Mouse (Mus musculus): ENCODE results near the gene Aatf. TPM values are rescaled to one million over a fixed set of nuclear protein-coding genes. Genes with fewer than 3 reads are reported as not detected.
A peak's percentile ranks its signal among the peaks of the same experiment; 100 is the strongest.
"Not testable (repeated sequence)": the region's sequence is repeated elsewhere in the genome, so short reads cannot be mapped to it uniquely, and the experiment has no call there.

Aatf gene
- polyA plus RNA-seq, 1 experiment from 2014 or later: 46.3 TPM

DNA sequence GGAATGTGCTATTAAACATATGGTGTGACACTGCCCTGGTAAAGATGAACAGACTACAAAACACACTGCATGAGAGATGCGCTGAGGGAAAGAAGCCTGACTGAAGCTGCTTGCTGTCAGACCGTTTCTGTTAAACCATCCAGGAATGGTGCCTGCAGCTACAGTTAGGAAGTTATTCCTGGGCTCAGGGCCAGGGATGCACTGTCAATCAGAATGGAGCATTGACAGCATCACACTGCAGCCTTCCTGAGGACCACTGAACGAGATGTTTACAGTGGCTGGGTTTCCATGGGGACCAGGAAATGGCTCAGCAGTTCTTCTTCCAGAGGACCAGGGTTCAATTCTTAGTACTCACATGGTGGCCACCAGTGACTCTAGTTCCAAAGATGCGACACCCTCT lies 102.9 kb downstream of the Aatf start:
- H3K4me3 ChIP-seq (replicated peaks; ENCODE audit: low read depth, low read length): no peak overlapping the region
- H3K4me1 ChIP-seq (ENCODE audit: control insufficient read depth, insufficient read depth, low read length): peaks cover 28% of the 10 kb centered on the region
- ATAC-seq (ENCODE audit: low FRiP score, low TSS enrichment) (no peak), DNase-seq (peak; percentile 55)
- WGBS: 52% methylated on average over 4 of the region's 4 CpGs
- H3K27ac ChIP-seq (replicated peaks; ENCODE audit: low read depth, low read length): 0 out of 2 replicates have a peak overlapping the region, but pooled peaks have one; percentile 13
- no peaks in the 10 kb centered on the region for H3K27me3 ChIP-seq (ENCODE audit: control insufficient read depth, insufficient read depth, low read length)
- H3K9ac ChIP-seq (replicated peaks; ENCODE audit: low read length): no peak overlapping the region
- no peaks in the 10 kb centered on the region for H3K36me3 ChIP-seq (ENCODE audit: control insufficient read depth, insufficient read depth, low read length)
- no peak overlapping the region for H3K4me2 ChIP-seq (ENCODE audit: low read length)
- H3K9me3 ChIP-seq (ENCODE audit: control insufficient read depth, low read length): 0 out of 2 replicates have a peak, but pooled peaks cover 4% of the 10 kb centered on the region

DNA sequence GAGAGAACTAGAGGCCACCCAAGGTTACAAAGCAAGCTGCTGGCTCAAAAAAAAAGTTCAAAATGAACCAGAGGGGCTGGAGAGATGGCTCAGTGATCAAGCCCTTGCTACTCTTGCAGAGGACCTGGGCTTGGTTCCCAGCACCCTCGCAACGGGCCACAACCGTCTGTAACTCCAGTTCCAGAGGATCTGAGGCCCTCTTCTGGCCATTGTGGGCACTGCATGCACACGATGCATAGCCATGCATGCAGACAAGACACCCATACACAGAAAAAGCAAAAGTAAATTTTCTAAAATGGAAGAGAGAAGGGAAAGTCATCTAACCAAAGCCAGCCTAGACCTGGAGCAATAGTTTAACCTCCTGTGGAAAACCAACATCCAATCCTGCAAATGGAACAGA lies 106.6 kb downstream of the Aatf start:
- no peak for ATAC-seq (ENCODE audit: low FRiP score, low TSS enrichment)
- H3K27me3 ChIP-seq (ENCODE audit: control insufficient read depth, insufficient read depth, low read length): no peaks in the 10 kb centered on the region
- no peak overlapping the region for H3K9ac ChIP-seq (replicated peaks; ENCODE audit: low read length)
- H3K27ac ChIP-seq (replicated peaks; ENCODE audit: low read depth, low read length): no peak overlapping the region
- no peaks in the 10 kb centered on the region for H3K36me3 ChIP-seq (ENCODE audit: control insufficient read depth, insufficient read depth, low read length)
- H3K9me3 ChIP-seq (ENCODE audit: control insufficient read depth, low read length): 0 out of 2 replicates have a peak, but pooled peaks cover 4% of the 10 kb centered on the region
- no peak overlapping the region for H3K4me3 ChIP-seq (replicated peaks; ENCODE audit: low read depth, low read length)
- no peak for DNase-seq
- peaks cover 9% of the 10 kb centered on the region for H3K4me1 ChIP-seq (ENCODE audit: control insufficient read depth, insufficient read depth, low read length)
- H3K4me2 ChIP-seq (ENCODE audit: low read length): no peak overlapping the region
- WGBS: 96% methylated on average over 4 of the region's 4 CpGs

DNA sequence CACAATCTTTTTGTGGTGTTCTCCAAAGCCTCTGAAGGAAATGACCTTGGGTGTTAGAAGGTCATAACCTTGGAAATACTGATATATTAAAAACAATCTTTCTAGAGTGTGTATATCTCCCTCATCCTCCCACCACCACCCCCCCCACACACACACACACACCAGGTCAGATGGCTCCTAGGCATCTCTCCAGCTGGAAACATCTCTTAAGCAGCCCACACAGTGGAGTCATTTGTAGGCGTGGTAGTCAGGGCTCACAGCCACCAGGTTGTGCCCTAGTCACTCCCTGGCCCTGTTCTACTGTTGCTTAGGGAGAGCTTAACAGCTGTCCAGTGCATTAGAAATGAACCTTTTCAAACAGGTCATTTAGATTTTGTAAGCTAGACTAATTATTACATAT lies 118.3 kb downstream of the Aatf start:
- Histone ChIP-seq H3K36me3 (ENCODE audit: control insufficient read depth, insufficient read depth, low read length) (peaks cover 30% of the 10 kb centered on the region), H3K9ac (replicated peaks; ENCODE audit: low read length) (no peak overlapping the region), H3K9me3 (ENCODE audit: control insufficient read depth, low read length) (no peaks in the 10 kb centered on the region), H3K4me1 (ENCODE audit: control insufficient read depth, insufficient read depth, low read length) (peaks cover 3% of the 10 kb centered on the region; the same call in 1 of the 2 replicates), H3K4me2 (ENCODE audit: low read length) (no peak overlapping the region), H3K4me3 (replicated peaks; ENCODE audit: low read depth, low read length) (no peak overlapping the region), H3K27ac (replicated peaks; ENCODE audit: low read depth, low read length) (no peak overlapping the region), H3K27me3 (ENCODE audit: control insufficient read depth, insufficient read depth, low read length) (no peaks in the 10 kb centered on the region)
- 79% methylated on average over 1 of the region's 1 CpGs for WGBS
- DNase-seq (no peak), ATAC-seq (ENCODE audit: low FRiP score, low TSS enrichment) (no peak)

DNA sequence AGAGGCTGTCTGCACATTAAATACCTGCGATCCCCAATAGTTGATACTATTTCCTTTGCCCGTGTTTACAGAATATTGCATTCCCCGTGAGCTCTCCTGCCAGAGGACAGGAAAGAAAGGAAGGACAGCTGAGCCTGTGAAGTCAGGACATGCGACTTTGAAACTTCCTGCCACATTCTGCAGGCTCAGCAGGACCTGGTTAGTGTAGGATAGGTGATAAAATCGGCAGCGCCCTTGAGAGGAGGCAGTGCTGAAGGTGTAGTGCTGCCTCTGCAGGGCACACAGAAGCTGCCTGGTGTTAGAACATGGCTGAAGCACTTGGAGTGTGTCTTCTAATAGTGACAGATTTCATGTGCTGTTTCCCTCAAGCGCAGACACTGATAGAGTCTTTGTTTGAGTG lies 119.8 kb downstream of the Aatf start:
- 91% methylated on average over 7 of the region's 7 CpGs for WGBS
- no peak for ATAC-seq (ENCODE audit: low FRiP score, low TSS enrichment)
- no peak overlapping the region for H3K9ac ChIP-seq (replicated peaks; ENCODE audit: low read length)

DNA sequence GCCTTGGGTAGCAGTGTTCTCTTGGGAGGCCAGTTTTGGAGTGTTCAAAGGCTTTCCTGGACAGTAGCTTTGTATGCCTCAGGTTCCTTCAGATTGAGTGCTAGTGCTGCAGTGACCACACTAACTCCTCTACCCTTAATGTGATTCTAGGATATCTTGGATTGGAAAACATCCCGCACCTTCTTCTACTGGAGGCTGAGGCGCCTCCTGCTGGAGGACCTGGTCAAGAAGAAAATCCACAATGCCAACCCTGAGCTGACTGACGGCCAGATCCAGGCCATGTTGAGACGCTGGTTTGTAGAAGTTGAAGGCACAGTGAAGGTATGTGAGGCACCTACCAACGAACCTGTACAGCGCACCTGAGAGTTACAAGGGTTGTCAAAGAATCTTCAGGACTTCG lies 121.3 kb downstream of the Aatf start:
- not testable (repeated sequence) for H3K9ac ChIP-seq (replicated peaks; ENCODE audit: low read length); ATAC-seq (ENCODE audit: low FRiP score, low TSS enrichment); H3K4me3 ChIP-seq (replicated peaks; ENCODE audit: low read depth, low read length); H3K4me1 ChIP-seq (ENCODE audit: control insufficient read depth, insufficient read depth, low read length); H3K4me2 ChIP-seq (ENCODE audit: low read length); DNase-seq; H3K27me3 ChIP-seq (ENCODE audit: control insufficient read depth, insufficient read depth, low read length); H3K9me3 ChIP-seq (ENCODE audit: control insufficient read depth, low read length); H3K27ac ChIP-seq (replicated peaks; ENCODE audit: low read depth, low read length)
- H3K36me3 ChIP-seq (ENCODE audit: control insufficient read depth, insufficient read depth, low read length): peaks cover 16% of the 10 kb centered on the region
- 81% methylated on average over 7 of the region's 7 CpGs for WGBS

More for the DNA sequence above, 119.8 kb downstream of the Aatf start:
- Histone ChIP-seq H3K27ac (replicated peaks; ENCODE audit: low read depth, low read length) (no peak overlapping the region), H3K36me3 (ENCODE audit: control insufficient read depth, insufficient read depth, low read length) (peaks cover 30% of the 10 kb centered on the region), H3K4me1 (ENCODE audit: control insufficient read depth, insufficient read depth, low read length) (peaks cover 6% of the 10 kb centered on the region), H3K4me3 (replicated peaks; ENCODE audit: low read depth, low read length) (no peak overlapping the region), H3K4me2 (ENCODE audit: low read length) (no peak overlapping the region), H3K27me3 (ENCODE audit: control insufficient read depth, insufficient read depth, low read length) (no peaks in the 10 kb centered on the region), H3K9me3 (ENCODE audit: control insufficient read depth, low read length) (no peaks in the 10 kb centered on the region)
- no peak for DNase-seq

DNA sequence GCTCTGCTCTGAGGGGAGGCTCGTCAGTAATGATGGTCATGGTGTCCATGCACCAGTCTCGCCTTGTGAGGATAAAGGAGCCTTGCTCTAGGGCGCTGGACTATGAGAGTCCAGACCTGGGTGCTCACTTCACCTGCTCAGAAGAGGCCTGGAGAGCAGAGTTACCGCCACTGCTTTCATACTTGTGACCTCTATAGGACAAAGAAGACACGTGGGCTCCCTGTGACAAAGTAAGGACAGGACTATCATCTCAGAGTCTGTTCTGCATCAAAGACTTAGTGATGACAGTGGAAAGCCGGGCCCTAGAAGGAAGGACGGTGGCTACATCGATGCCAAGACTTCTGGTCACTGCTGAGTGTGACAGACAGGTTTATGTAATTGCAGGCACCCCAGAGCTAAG lies 122.2 kb downstream of the Aatf start:
- WGBS: 89% methylated on average over 8 of the region's 8 CpGs
- Histone ChIP-seq H3K9me3 (ENCODE audit: control insufficient read depth, low read length) (no peaks in the 10 kb centered on the region), H3K4me3 (replicated peaks; ENCODE audit: low read depth, low read length) (no peak overlapping the region), H3K4me1 (ENCODE audit: control insufficient read depth, insufficient read depth, low read length) (peaks cover 6% of the 10 kb centered on the region), H3K27me3 (ENCODE audit: control insufficient read depth, insufficient read depth, low read length) (no peaks in the 10 kb centered on the region), H3K27ac (replicated peaks; ENCODE audit: low read depth, low read length) (no peak overlapping the region), H3K36me3 (ENCODE audit: control insufficient read depth, insufficient read depth, low read length) (peaks cover 16% of the 10 kb centered on the region), H3K9ac (replicated peaks; ENCODE audit: low read length) (no peak overlapping the region), H3K4me2 (ENCODE audit: low read length) (no peak overlapping the region)
- no peak for DNase-seq
- ATAC-seq (ENCODE audit: low FRiP score, low TSS enrichment): no peak

DNA sequence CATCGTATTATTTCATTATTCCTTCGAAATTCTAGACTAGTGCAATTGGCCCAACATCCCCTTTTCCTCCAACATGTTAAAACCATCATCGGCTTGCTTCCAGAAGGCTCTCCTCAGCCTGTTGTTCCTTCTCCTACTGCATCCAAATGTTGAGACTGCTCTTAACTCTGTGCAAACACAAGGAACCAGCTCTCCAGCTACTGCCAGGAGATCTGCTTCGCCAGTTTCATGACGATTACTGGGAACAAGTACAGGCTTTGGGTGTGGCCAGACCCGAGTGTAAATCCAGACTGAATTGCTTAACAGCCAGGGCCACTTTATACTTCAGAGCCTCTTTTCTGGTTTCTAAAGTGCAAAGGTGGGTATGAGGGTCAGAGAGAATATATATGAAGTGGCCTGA lies 124.0 kb downstream of the Aatf start:
- 83% methylated on average over 6 of the region's 6 CpGs for WGBS
- H3K4me2 ChIP-seq (ENCODE audit: low read length): no peak overlapping the region
- ATAC-seq (ENCODE audit: low FRiP score, low TSS enrichment): no peak
- DNase-seq: no peak
- no peaks in the 10 kb centered on the region for H3K27me3 ChIP-seq (ENCODE audit: control insufficient read depth, insufficient read depth, low read length)
- H3K9ac ChIP-seq (replicated peaks; ENCODE audit: low read length): no peak overlapping the region
- H3K27ac ChIP-seq (replicated peaks; ENCODE audit: low read depth, low read length): 0 out of 2 replicates have a peak overlapping the region, but pooled peaks have one; percentile 38
- H3K36me3 ChIP-seq (ENCODE audit: control insufficient read depth, insufficient read depth, low read length): peaks cover 18% of the 10 kb centered on the region
- no peaks in the 10 kb centered on the region for H3K9me3 ChIP-seq (ENCODE audit: control insufficient read depth, low read length)
- H3K4me3 ChIP-seq (replicated peaks; ENCODE audit: low read depth, low read length): no peak overlapping the region
- H3K4me1 ChIP-seq (ENCODE audit: control insufficient read depth, insufficient read depth, low read length): peaks cover 4% of the 10 kb centered on the region; the same call in 1 of the 2 replicates

DNA sequence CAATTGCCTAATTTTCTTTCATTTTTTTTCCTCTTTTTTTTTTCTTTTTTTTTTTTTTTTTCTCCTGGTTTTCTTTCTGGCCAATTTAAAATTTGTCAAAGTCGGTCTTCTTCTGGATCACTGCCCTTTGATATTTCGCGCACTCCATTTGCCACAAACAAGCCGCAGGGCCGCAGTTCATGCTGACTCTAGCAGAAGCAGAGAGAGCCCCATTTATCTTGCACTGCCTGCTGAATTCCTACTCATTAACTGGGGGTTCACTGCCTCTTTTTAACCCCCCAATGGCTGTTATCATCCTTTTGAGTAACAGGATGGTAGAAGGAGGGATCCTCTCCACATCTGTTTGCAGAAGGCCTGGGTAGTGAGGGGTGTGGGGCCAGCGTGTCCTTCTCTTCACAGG lies 129.4 kb downstream of the Aatf start:
- Histone ChIP-seq H3K9me3 (ENCODE audit: control insufficient read depth, low read length) (no peaks in the 10 kb centered on the region), H3K27ac (replicated peaks; ENCODE audit: low read depth, low read length) (no peak overlapping the region), H3K27me3 (ENCODE audit: control insufficient read depth, insufficient read depth, low read length) (no peaks in the 10 kb centered on the region), H3K4me2 (ENCODE audit: low read length) (no peak overlapping the region), H3K4me3 (replicated peaks; ENCODE audit: low read depth, low read length) (no peak overlapping the region), H3K36me3 (ENCODE audit: control insufficient read depth, insufficient read depth, low read length) (peaks cover 7% of the 10 kb centered on the region; the same call in 1 of the 2 replicates), H3K4me1 (ENCODE audit: control insufficient read depth, insufficient read depth, low read length) (peaks cover 8% of the 10 kb centered on the region; the same call in 1 of the 2 replicates), H3K9ac (replicated peaks; ENCODE audit: low read length) (no peak overlapping the region)
- 79% methylated on average over 6 of the region's 6 CpGs for WGBS
- DNase-seq (no peak), ATAC-seq (ENCODE audit: low FRiP score, low TSS enrichment) (no peak)

DNA sequence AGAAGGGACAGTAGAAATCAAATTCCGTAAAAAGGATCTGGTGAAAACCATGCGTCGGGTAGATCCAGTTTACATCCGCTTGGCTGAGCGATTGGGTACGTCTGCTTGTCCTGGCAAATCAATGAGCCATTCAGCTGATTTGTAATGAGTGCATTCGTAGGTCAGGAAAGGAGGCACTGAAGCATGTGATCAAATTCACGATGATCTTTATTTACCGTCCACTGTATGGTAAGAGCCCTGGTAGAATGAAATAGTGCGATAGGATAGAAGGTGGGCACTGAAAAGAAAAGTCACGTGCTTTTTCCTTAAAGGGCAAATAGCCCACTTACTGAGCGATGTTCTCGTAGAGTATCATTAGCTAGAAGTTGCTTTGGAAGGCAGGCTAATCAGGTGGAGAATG lies 130.9 kb downstream of the Aatf start:
- Histone ChIP-seq H3K27ac (replicated peaks; ENCODE audit: low read depth, low read length) (no peak overlapping the region), H3K4me2 (ENCODE audit: low read length) (no peak overlapping the region), H3K4me1 (ENCODE audit: control insufficient read depth, insufficient read depth, low read length) (peaks cover 7% of the 10 kb centered on the region; the same call in 1 of the 2 replicates), H3K4me3 (replicated peaks; ENCODE audit: low read depth, low read length) (no peak overlapping the region), H3K9ac (replicated peaks; ENCODE audit: low read length) (no peak overlapping the region), H3K27me3 (ENCODE audit: control insufficient read depth, insufficient read depth, low read length) (no peaks in the 10 kb centered on the region), H3K9me3 (ENCODE audit: control insufficient read depth, low read length) (no peaks in the 10 kb centered on the region), H3K36me3 (ENCODE audit: control insufficient read depth, insufficient read depth, low read length) (peaks cover 7% of the 10 kb centered on the region; the same call in 1 of the 2 replicates)
- no peak for ATAC-seq (ENCODE audit: low FRiP score, low TSS enrichment)
- no peak for DNase-seq
- 55% methylated on average over 13 of the region's 13 CpGs for WGBS
